Mouse (Mus musculus): ENCODE results near the gene Shmt2.

The Shmt2 gene

DNA sequence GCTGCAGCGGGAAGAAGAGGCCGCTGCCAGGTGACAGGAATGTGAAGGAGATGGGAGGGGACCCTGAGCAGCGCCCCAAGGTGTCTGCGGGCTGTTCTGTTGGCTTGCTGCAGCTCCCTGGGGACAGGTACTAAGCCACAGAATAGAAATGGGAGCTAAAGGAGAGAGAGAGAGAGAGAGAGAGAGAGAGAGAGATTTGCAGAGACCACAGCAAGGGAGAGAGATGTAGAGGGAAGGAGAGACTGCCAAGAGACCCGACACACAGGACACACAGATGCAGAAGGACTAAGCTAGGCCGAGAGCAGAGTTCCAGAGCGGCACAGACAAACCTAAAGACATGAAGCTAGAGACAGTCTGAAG, 10.0 kb downstream of the Shmt2 start:
- DNase-seq (ENCODE audit: low spot score), result no peak

DNA sequence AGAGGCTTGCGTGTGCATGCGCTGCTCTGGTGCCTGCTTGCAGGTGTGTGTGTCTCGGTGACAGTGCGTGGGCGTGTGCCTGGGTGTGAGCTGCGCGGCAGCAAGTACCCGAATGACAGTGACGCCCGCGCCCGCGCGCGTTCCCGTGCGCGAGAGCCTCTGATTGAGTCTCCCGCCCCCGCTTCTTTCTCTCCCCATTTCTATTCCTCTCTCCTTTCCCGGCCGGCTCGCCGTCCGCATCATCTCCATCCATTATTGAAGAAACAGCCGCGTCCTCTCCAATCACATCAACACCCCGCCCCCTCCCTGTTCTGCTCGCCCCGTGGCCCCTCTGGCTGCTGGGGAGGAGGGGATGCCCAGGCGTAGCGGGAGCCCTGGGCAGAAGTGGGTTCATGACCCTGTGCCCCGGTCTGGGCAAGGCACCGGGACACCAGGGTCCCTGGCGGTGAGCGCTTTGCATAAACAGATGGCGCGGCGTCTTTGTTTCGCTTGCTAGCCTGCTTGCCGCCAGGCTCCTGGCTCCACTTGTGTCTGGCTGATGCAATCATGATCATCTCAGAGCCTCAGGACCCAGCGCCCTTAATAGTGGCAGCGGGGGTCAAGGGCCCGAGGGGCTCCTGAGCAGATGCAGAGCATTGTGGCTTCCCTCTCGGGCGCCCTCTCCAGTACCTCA, 10.5 kb downstream of the Shmt2 start:
- no peak for DNase-seq (ENCODE audit: low spot score)

- DNase-seq (ENCODE audit: low spot score), result no peak
Observed at GRCm38 (mm10) chr10:127510895-127511617, 11.2 kb downstream of the Shmt2 start.

DNA sequence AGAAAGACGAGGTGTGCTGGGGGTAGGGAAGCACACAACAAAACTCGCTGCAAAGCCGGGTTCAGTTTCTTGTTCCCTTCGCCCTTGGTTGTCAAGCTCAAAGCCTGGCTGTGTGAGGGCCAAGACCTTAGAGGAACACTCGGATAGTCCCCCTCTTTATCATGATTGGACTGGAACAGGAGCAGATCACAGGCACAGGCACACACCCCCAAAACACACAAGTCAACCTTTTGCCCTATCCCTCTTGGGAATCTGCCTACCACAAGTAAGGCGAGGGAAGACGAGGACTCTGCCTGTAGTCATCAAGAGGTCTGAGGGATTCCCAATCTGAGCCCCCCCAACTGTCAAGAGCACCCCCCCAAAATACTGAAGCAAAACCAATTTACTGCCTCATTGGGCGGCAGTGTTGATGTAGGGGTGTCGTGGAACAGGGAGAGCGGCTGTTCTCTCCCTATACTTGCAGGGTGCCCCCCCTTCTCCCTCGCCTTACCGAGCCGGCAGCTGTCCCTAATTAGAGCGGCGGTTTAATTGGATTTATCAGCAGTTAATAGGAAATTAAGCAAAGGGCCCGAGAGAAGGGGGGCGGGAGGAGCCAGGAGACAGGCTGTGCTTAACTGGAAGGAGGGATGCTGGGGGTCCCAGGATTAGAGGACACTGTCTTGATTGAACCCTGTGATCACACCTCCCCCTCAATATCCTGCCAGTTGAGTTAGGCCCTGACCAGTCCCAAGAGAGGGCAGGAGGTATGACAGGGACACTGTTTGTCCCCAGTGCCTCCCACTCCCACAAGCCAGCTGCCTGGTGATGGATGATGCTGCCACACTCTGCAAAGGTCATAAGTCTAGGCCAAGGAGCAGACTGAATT, 12.2 kb downstream of the Shmt2 start:
- DNase-seq (ENCODE audit: low spot score), result no peak

- DNase-seq (ENCODE audit: low spot score), result peak; percentile 81
Observed at GRCm38 (mm10) chr10:127509051-127509836, 13.0 kb downstream of the Shmt2 start.

GRCm38 (mm10) chr10:127508239-127508638, 14.0 kb downstream of the Shmt2 start:
- peak; percentile 73 for DNase-seq (ENCODE audit: low spot score)

- DNase-seq (ENCODE audit: low spot score), result no peak
Observed at GRCm38 (mm10) chr10:127500894-127501893, 21.1 kb downstream of the Shmt2 start, which contains the start of gene Stac3. Gene Stac3 (plus strand): TSS chr10:127501686.

- DNase-seq (ENCODE audit: low spot score), result no peak
Observed at GRCm38 (mm10) chr10:127500042-127500441, 22.2 kb downstream of the Shmt2 start.

DNA sequence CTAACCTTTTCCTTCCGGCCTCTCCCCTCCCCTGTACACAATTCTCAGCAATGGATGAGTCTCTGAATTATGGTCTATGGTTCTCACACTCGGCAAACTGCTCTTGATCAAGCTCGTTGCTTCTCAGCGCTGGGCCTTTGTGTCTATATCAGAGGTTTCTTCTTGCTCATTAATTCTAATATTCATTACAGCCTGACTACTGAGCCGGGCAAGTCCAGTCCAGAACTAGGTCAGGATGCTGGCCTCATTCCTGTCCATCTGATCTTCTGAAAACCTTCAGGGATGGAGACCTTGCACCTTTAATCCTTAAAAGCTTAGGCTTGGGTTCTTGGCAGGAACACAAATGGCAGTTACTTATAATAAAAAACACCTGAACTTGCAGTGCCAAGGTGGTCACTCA, 22.7 kb downstream of the Shmt2 start:
- no peak for DNase-seq (ENCODE audit: low spot score)

- DNase-seq (ENCODE audit: low spot score), result no peak
Observed at GRCm38 (mm10) chr10:127496156-127496555, 26.1 kb downstream of the Shmt2 start.

DNA sequence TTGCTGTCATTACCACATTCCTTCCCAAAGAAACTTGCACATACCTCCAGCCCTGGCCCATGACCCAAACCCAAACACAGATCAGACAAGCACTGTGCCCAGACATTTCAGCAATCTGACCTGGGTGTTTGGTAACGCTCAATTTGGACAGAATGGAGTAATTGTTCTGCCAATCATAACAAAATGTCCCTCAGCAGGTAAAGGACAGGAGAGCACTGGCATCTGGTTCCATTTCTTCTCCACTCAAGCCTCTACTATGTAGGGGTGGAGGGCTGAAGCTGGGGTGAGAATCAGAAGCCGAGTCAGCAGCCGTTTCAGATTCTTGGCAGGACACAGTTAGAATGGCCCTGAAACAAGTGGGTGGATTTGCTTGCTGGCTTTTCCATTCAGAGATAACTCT, 30.1 kb downstream of the Shmt2 start:
- DNase-seq (ENCODE audit: low spot score), result no peak

DNA sequence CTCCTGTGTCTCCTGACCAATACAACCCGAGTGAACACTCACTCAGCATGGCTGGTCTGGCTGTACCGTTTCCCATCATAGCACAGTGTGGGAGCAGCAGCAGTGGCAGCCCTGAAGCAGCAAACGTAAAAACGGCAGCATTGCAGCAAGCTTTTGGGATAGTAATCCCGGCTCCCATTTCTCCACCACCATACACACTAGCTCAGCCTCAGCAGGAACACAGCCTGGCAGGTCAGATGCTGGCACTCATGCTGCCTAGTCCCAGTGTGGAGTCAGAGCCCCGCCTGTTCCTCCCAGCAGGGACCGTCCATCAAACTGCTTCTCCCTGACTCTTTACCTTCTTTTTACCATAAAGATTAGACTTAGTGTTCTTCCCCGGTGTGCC, 31.1 kb downstream of the Shmt2 start:
- no peak for DNase-seq (ENCODE audit: low spot score)

DNA sequence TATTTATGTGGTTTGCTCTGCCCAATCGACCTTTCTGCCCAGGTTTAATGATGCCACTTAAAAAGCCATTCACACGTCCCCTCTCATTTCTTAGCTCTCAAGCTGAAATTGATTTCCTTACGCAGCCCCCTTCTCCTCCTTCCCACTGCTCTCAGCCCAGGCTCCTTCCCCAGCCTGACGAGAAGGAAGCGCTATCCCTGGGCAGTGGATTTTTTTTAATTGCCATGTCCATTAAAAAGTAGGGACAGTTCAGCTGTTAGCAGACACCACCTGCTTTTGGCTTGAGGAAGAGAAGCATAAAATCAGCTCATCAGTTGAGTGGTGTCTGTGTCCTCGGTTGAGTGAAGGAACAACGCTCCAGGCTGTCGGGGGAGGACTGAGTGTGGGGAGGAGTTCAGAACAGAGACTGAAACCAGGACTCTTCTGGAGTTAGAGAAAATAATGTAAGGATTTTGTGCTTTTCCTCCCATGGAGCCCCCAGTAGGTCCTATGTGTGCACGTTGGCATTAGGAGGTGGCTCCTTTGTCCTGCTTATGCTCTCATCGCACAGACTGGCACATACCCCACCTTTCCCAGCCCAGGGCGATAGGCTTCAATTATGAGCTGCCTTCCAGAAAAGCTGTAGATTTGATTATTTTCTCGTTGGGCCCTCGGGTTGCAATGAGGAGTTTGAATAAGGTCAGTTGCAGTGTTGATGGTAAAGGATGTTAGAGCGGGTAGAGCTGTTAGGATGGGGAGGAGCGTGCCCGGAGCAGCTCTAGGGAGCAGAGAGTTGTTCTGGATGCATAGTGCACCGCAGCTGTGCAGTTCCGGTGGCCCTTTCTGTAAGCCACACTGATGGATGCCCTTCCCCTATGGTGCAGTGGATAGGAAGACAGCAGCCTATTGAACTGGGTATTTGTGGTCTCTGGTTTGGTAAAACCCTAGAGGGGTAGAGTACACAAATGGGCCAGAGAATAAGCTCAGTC, 31.8 kb downstream of the Shmt2 start:
- DNase-seq (ENCODE audit: low spot score), result no peak

GRCm38 (mm10) chr10:127488856-127489255, 33.4 kb downstream of the Shmt2 start:
- no peak for DNase-seq (ENCODE audit: low spot score)

GRCm38 (mm10) chr10:127485235-127485634, 37.0 kb downstream of the Shmt2 start:
- DNase-seq (ENCODE audit: low spot score), result no peak

- DNase-seq (ENCODE audit: low spot score), result peak; percentile 57
Observed at GRCm38 (mm10) chr10:127480833-127481813, 41.1 kb downstream of the Shmt2 start.

DNA sequence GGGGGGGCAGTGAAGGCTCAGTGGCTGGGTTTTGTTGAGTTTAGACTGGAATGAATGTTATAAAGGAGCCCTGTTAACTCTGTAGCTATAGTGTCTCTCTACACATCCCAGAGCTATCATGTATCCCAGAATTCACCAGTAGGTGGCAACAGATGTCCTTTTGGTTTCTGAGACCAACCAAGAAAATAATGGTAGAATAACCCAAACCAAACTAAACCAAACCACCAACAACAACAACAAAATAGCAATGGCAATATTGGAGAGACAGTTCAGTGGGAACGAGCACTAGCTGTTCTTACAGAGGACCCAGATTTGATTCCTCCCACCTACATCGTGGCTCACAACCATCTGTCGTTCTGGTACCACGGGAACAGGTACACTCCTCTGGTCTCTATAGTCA, 43.1 kb downstream of the Shmt2 start:
- peak; percentile 21 for DNase-seq (ENCODE audit: low spot score)

DNA sequence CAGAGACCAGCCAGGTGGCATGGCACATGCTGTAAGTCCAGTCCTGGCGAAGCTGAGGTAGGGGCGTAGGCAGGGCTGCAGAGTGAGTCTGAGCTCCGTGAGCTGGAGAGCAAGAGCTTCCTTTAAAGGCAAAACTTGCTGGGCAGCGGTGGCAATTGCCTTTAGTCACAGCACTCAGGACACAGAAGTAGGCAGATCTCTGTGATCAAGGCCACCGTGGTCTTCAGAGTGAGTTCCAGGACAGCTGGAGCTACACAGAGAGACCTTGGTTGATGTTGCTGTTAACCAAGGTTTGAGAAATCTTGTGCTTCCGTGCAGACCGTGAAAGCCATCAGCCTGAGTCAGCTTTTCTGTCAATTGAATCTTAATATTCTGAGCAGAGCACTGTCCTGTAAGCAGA, 44.9 kb downstream of the Shmt2 start:
- DNase-seq (ENCODE audit: low spot score), result no peak
